Mouse (Mus musculus) heart, postnatal 25 days (tissue): ENCODE data around the gene Ston1. TPM values are rescaled to one million over a fixed set of nuclear protein-coding genes. Genes with fewer than 3 reads are reported as not detected.

Experiments used
- DNase-seq: peaks from one replicate; pipeline ENCODE4 v3.0.0; 2022; ENCODE audit warnings: low spot score
- intact Hi-C: fragments of 180-260 bp; cut with DNase I; formaldehyde crosslinking; loops from one replicate; pipeline ENCODE4 v1.15.1; 2025
- total RNA-seq, 2 experiments: library from RNA; stranded (reverse); gene quantifications; 2 replicates each; pipeline ENCODE4 v1.2.3; 2021

Ston1 gene
- total RNA-seq, 2 experiments from 2014 or later, result 18.5 to 23.7 TPM

DNA sequence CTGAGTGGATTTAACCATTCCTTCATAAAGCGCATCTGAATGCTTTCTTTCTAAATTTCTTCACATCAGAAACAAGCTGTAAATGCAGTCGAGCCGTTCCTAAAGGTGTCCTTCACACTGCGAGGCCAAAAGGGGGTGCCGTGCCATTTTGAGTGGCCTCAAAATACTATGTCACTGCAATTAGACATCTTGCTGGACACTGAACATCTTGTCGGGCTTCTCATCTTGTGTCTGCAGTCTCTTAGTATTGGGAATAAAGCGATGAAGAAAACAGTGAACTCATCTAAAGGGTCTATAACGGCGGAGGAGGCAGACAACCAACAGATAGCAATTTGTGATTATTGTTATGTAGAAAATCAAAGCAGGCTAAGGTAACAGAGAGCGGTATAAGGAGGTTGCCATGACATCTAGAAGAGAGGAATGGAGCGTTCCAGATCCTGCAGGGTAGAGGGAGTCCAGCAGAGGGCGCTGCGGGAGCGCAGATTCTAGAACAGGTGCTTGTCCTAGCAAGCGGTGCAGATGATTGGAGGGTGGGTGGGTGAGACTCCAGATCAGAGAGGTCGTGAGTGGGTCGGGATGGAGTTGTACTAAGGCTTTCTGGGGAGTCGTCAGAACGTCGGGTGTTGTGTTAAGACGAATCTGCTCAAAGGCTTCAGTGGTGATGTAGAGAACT lies 55.4 kb downstream of the Ston1 start:
- intact Hi-C loops, result loop anchor here (2.0 to 5.0 kb wide), 2 partner anchors 100 to 1849 kb away; no protein-coding TSS in a partner anchor
- no peak for DNase-seq

DNA sequence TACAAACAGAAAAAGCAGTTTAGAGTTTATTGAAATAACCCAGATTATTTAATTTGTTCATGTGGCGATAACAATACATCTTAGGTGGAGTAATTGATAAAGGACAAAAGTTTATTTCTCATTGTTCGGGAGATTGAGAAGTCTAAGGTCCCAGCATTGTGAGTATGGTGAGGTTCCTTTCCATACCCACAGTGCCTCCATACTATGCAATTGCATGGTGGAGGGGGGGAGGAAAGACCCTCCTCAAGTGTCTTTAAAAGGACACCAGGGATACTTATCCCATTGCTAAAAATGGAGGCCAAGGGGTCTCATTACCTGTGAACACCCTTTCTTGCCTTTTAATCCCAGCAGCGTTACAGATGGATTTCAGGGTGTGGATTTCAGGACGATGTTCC lies 55.9 kb downstream of the Ston1 start:
- DNase-seq, result no peak
- intact Hi-C loops, result loop anchor here (2.0 to 5.0 kb wide), 2 partner anchors 99 to 1849 kb away; no protein-coding TSS in a partner anchor

DNA sequence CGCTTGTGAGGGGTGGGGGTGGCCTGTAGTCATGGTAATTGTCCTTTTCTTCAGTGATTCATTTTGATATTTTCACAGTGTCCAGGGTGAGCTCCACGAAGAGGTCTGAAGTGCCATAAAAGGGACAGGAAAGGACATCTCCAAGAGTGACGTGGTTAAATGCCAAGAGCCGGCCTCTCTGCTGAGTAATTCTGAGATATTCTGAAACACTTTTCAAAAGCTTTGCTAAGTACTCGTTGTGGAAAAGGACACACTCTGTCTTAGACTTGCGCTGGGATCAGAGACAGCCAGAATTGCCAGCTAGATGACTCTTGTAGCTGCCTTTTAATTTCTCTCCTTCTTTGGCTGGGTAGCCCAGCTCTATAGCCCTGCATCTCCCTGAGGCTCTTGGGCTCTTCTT lies 61.0 kb downstream of the Ston1 start:
- no peak for DNase-seq
- intact Hi-C loops, result no loop called here

DNA sequence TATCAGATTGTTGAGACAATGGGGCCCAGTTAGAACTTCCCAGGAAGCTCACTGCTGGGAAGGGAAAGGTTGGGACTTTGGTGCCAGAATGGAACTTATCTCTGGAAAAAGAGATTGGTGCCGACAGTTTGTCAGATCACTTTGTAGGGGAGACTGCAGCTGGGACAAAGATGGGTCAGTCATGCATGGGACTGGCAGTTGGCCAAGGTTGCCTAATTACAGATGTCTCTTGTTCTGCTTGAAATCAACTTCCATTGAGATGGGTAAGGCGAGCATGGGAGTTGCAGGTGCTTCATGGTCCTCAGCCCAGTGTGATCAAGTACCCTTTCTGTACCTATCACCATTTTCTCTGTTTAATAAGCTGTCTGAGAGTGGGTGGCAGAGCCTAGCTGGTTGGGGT lies 68.6 kb downstream of the Ston1 start:
- no peak for DNase-seq
- intact Hi-C loops, result no loop called here

DNA sequence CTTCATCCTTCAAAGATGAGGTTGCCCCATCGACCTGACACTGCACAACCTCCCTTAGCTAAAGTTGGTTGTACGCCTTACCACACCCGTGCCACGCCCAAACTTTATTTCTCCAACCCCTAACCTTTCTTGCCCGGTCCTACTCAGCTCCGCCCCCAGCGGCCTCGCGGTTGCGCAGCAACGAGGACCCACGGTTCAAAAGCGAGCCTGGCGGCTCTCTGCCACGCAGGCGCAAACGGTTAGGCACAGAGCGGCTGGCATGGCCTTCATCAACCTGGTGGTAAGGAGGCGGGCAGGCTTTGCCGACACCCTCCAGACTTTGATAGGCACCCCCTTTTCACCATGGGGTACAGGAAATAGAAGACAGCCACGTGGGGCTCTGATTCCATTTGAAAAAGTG lies 71.0 kb downstream of the Ston1 start, which contains the start of gene Gtf2a1l:
Gene Gtf2a1l (plus strand): TSS at position 209 of the 400 bp plus-strand sequence.
- no peak for DNase-seq
- intact Hi-C loops, result no loop called here

- no peak for DNase-seq
- intact Hi-C loops, result no loop called here
Measured at GRCm38 (mm10) chr17:88669921-88670320, 72.4 kb downstream of the Ston1 start.

GRCm38 (mm10) chr17:88670800-88671199 lies 73.3 kb downstream of the Ston1 start:
- DNase-seq, result no peak
- intact Hi-C loops, result no loop called here

GRCm38 (mm10) chr17:88675310-88676309 lies 78.1 kb downstream of the Ston1 start:
- intact Hi-C loops, result no loop called here
- DNase-seq, result no peak

DNA sequence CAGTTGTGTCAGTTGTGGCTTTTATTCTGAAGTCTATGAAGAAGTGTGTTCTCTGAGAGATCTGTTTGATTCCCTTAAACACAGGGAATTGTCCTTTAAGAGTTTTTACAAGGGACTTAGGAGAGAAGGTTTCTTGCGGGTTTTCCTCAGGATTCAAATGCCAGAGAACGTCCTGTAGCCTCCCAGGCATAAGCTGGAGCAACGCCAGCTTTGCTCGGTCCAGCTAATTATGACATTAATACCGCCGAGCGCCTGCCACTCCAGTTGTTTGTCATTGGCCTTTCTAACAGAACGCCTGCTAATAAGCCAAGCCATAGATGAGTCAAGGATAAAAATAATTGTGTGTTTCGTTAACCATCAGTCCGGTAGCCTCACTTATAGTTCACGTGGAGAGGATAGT lies 90.7 kb downstream of the Ston1 start:
- intact Hi-C loops, result no loop called here
- no peak for DNase-seq

GRCm38 (mm10) chr17:88696656-88697333 lies 99.3 kb downstream of the Ston1 start:
- intact Hi-C loops, result no loop called here
- no peak for DNase-seq

- no peak for DNase-seq
- intact Hi-C loops, result no loop called here
Measured at GRCm38 (mm10) chr17:88700901-88701300, 103.4 kb downstream of the Ston1 start.

GRCm38 (mm10) chr17:88702345-88702744 lies 104.9 kb downstream of the Ston1 start:
- intact Hi-C loops, result no loop called here
- DNase-seq, result no peak

DNA sequence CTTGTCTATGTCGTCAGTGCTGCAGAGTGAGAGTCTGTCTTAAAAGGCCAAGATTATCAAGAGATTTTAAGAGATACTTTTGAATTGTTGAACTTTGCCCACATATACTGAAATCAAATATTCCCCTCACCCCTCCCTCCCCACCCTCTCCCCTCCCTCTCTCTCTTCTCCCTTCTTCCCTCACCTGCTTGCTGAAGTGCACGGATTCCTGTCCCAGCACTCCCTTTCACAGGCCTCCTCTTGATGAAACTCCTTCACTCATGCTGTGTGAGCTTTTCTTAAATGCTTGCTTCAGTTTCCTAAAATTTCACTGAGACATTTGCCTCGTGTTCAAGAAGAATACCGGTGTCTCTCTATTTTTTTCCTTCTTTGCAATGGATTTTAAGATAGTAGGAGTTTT lies 105.6 kb downstream of the Ston1 start:
- DNase-seq, result no peak
- intact Hi-C loops, result no loop called here

DNA sequence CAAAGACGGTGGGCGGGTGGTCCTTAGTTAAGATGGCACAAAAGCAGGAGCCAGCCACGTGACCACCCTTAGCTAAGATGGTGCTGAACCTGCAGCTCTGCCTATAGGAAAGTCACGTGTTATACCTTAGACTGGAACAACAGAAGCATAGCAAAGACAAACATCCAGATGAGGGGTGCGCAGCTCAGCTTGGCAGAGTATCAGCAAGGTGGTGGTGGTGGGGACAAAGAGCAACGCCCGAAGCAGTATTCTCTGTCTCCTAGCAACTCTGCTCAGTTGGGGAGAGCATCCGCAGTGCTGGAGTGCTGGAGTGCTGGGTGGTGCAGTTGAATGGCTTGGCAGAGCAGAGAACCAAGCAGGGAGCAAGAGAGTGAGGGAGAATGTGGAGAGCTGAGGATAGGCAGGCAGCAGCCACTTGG lies 108.8 kb downstream of the Ston1 start:
- intact Hi-C loops, result no loop called here
- DNase-seq, result no peak

Other genes with a start within 250 kb of the Ston1 start
- 10 to 100 TPM in 1 of 2 experiments, 1 to 10 TPM in 1; 9.3 to 10.2 TPM for gene Foxn2, start 157.0 kb upstream of the Ston1 start, total RNA-seq
- 10 to 100 TPM in 1 of 2 experiments, 1 to 10 TPM in 1; 8.4 to 10.2 TPM for gene Ppp1r21, start 67.6 kb upstream of the Ston1 start, total RNA-seq
- not detected for gene Gtf2a1l, start 71.0 kb downstream of the Ston1 start, total RNA-seq
- under 1 TPM in 1 of 2 experiments, not detected in 1; 0.17 TPM for gene Lhcgr, start 194.3 kb downstream of the Ston1 start, total RNA-seq